Mouse (Mus musculus) c-Kit-positive CD71-negative TER-119-negative erythroid progenitor cells, embryonic 14.5 days (primary cell): ENCODE measurements around the gene Lrrc8d.
"Not testable (repeated sequence)": the region's sequence is repeated elsewhere in the genome, so short reads cannot be mapped to it uniquely, and the experiment has no call there.

ENCODE experiments used
- DNase-seq: peaks from one replicate; pipeline ENCODE4 v3.0.0-alpha.2; 2013; ENCODE audit warnings: low read depth

Lrrc8d gene

DNA sequence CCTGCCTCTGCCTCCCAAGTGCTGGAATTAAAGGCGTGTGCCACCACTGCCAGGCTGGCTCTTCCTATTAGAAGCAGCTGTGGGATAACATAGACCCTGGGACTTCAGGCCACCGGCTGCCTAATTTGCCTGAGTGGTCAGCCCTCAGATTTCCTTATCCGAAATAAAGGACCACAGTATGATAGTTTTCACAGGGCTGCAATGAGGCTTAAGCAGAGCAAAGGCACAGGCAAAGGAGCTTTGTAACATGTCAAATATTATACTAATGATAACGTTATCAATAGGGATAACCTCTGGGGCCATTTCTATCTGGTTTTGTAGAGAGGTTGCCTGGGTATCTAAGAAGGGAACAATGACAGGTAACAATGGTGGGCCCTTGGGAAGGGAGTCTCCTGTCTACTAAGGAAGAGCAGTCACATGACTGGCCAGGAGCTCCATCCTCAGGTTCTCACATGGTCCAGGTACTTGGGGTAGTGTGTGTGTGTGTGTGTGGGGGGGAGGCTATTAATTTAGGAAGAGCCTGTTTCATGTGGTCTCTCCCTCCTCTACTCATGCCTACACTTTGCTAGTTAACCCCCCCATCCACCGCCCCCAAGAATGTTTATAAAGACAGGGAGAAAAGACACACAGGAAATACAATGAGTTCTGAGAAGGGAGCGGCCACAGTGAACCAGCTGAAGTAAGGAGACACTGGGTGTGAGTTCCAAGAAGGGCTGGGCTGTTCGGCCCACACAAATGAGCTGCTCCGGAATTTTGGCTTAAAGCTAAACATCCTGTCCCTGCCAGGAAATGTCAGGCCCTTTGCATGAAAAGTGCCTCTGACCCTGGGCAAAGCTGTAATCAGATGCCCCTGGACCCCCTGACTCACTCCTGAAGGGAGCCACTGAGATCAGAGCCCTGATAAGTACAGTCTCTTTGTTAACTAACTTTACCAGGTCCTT lies 159.3 kb downstream of the Lrrc8d start:
- DNase-seq, result no peak

DNA sequence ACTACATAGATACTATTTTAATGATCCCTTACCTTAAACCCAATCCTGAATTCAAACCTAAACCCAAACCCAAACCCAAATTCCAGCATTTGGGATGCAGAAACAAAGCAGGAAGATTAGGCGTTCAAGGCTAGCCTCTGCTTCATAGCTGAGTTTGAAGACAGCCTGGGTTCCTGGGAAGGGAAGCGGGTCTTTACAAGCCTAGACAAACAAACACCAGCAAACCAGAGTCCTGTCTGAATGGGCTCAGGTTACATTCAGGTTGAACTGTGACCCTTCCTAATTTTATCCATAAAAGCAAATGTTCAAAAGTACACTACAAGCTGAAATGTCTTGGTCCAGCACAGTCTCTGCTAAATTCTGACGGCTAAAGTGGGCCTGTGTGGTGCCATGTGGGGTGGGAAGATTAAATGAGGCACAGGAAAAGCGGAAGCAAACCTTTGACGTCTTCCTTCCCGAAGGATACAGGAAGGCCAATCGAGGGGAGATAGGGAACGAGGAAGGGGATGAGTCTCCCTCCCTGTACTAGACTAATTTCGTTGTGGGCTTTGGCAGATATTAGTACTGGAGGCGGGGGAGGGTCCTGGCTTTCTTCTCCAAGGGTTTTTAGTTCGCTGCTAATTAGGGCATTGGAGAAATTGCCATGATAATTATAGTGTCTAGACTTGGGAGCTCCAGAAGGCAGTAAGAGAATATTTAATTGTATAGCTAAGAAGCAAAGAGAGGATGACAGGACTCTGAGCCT lies 160.1 kb downstream of the Lrrc8d start:
- no peak for DNase-seq

DNA sequence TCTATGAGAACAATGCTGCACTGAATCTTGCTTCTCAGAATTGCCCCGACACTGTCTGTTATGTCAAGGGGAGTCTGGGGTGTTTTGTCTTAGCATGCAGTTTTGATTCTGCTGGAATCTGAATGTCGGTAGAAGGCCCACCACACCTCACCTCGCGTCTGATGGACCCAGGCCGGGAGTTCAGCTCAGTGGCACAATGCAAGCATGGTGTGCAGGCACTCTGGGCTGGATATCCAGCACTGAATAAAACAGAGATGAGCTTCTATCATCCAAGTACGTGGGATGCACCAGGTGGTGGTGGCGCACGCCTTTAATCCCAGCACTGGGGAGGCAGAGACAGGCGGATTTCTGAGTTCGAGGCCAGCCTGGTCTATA lies 160.7 kb downstream of the Lrrc8d start:
- no peak for DNase-seq

DNA sequence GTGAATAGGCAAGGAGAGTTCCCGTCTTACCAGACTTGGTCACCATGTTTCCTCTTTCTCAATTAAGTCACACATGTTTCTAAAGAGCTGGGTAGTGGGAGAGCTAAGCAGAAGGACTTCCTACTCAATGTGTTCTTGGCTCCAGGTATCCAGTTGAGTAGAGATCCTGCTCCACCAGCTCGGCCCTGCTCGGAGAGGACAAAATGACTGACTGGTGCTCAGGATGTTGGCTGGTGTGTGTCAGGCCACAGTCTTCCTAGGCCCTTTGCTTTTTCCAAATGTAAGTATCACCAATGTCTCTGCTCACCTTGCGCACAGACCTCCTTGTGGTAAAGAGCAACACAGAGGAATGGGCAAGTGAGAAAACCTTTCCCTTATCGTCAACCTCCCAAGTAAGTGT lies 161.8 kb downstream of the Lrrc8d start:
- no peak for DNase-seq

DNA sequence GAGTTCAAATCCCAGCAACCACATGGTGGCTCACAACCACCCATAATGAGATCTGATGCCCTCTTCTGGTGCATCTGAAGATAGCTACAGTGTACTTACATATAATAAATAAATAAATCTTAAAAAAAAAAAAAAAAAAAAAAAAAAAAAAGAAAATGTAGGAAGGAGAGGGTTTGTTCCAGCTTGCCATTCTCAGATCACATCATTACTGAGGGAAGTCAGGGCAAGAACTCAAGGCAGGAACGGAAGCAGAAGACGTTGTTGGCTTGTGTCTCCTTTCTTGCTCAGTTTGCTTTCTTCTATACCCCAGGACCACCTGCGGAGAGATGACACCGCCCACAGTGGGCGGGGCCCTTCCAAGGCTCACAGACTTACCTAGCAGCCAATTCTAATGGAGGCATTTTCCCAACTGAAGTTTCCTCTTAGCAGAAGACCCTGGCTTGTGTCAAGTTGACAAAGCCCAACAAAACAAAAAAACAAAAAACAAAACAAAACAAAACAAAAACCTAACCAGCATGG lies 165.4 kb downstream of the Lrrc8d start:
- not testable (repeated sequence) for DNase-seq

DNA sequence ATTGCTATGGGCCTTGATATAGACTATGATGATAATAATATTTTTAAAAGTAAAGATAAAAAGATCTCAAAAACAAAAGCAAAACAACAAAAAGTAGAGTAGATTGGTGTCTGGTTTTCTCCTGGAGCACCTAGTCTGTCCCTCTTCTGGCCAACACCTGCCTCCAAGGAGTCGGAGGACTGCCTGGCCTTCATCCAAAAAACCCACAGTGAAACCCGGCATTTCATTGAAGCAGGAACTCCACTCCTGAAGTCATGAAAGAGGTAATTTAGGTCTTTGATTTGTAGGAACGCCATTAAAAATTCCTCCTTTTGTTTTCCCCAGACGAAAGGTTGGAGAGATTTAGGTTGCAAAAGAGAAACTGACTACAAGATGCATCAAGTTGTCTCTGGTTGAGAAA lies 167.7 kb downstream of the Lrrc8d start:
- DNase-seq, result no peak

DNA sequence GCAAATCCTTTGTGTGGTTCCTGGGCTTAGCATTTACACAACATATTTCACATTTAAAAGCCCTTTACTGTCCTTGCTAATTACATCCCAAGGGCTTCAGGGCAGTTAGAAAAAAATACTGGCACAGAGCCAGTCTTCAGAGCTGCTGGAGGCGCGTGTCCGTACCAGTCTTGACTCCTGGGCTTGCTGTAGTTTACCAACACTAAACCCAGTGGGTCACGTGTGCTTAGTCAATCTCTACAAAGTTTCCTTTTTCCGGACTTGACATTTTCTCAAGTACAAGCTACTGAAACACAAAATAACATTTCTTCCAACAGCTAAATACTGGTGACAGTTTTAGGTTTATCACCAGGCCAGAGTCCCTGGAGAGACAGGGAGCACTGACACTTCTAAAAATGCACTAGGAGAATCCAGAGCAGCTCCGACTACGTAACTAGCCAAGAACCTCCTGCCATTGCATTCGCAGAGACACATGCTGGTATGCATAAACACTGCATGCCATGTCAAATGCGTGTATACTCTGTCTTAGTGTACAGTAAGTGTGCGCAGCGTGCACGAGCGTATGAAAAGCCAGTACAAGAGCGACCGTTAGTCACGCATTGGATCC lies 168.2 kb downstream of the Lrrc8d start:
- no peak for DNase-seq

DNA sequence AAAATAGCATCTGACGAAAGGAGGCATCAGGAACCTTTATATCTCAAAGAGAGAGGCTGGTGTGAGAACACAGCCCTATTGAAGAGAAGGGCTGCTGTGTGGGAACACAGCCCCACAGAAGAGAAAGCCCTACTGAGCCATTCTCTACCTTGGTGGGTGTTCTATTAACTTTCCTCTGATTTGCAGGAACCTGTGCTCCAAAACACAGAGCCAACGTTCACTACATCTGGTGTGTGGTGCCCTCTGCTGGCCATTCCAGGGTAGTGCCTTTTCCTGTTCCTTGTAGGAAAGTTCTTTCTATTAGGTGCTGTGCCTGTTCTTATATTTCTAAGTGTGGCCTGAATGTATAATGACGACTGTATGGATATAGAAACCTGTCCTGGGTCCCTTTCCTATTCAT lies 168.8 kb downstream of the Lrrc8d start:
- peak; percentile 82 for DNase-seq

DNA sequence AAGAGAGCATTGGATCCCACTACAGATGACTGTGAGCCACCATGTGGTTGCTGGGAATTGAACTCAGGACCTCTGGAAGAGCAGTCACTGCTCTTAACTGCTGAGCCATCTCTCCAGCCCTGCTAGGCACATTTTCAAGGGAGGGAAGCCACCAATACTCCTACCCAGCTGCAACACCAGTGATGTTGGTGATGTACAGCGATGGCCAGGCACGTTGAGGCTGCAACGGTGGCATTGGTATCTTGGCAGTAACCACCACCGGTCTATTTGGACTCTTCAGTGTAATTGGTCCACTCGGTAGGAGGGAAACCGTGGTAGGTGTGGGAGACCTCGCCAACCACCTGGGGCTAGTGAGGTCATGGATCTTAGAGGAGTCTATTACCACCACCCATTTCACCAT lies 170.0 kb downstream of the Lrrc8d start:
- DNase-seq, result no peak

DNA sequence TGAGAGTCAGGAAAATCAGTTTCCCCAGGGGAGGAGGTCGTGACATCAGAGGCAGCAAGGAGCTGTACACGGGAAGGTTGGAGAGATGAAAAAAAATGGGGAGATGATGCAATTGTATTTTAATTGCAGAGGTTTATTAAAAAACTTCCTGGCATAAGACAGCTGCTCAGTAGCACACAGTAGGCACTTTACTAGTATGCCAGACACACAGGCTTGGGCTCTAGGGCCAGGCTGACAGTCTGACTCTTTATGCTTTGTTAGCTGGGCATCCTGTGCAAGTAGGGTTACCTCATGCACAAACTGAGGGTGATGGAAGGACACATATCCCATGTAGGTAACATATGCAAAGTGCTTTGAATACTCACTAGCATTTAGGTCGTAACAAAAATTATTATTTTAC lies 171.4 kb downstream of the Lrrc8d start:
- no peak for DNase-seq

DNA sequence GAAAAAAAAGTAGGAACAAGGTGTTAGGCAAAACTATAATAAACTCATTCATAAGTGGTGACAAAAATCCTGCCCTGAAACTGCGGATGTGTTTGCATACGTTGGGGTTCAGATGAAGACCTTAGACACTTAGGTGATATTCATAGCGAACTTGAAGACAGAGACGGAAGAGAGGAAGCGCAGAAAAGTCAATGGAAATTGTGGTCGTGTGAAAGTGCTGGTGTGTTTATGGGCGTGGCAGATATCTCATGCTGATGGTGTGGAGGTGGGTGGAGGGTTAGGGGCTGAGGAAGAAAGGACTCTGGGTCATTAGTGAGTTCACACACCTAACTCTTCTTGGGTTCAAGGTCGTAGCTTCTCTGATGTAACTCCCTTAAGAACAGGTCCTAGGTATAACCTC lies 172.4 kb downstream of the Lrrc8d start:
- DNase-seq, result no peak

DNA sequence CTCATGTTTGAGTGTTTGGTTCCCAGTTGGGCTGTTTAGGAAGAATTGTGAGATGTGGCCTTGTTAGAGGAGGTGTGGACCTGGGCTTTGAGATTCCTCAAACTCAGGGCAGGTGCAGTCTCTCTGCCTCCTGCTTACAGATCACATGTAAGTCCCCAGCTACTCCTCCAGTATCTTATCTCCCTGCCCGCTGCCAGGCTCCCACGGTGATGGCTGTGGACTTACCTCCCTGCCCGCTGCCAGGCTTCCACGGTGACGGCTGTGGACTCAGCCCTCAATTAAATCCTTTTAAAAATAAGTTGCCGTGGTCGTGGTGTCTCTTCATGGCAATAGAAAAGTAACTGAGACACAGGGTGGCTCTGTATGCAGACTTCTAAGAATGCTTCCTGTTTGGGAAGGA lies 173.1 kb downstream of the Lrrc8d start:
- no peak for DNase-seq

DNA sequence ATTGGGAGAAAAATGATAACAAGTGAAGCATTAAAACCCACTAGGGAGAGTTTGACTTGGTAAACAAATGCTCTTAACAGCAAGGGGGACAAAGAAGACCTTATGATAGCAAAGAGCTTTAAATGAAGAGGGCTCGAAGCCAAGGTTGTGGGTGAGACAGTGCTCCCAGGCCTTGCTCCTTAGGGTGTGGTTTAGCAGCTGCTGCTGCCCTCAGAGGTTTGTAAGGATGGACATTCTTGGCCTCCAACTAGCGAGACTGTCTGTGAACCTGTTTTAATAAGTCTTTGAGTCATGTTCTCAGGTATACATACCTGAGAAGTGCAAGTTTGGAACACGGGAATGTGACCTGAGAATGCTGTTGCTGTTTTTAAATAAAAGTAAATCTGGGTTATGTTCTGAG lies 174.0 kb downstream of the Lrrc8d start:
- DNase-seq, result no peak

DNA sequence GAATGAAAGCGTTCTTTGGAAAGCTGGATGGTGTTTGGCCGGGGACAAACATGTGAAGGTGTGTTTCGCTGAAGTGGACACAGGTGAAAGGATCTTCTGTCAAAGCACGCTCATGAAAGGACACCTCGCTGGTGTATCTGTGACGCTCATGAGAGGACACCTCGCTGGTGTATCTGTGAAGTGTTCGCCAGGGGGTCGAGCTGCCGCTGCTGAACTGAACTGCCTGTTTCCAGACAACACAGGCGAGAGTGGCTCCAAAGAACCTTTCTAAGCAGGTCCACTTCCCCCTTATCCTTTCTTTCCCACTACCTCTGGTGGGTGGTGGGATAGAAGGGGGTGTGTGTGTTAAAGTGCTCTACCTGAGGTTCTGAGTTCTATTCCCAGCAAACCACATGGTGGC lies 174.7 kb downstream of the Lrrc8d start:
- DNase-seq, result no peak

DNA sequence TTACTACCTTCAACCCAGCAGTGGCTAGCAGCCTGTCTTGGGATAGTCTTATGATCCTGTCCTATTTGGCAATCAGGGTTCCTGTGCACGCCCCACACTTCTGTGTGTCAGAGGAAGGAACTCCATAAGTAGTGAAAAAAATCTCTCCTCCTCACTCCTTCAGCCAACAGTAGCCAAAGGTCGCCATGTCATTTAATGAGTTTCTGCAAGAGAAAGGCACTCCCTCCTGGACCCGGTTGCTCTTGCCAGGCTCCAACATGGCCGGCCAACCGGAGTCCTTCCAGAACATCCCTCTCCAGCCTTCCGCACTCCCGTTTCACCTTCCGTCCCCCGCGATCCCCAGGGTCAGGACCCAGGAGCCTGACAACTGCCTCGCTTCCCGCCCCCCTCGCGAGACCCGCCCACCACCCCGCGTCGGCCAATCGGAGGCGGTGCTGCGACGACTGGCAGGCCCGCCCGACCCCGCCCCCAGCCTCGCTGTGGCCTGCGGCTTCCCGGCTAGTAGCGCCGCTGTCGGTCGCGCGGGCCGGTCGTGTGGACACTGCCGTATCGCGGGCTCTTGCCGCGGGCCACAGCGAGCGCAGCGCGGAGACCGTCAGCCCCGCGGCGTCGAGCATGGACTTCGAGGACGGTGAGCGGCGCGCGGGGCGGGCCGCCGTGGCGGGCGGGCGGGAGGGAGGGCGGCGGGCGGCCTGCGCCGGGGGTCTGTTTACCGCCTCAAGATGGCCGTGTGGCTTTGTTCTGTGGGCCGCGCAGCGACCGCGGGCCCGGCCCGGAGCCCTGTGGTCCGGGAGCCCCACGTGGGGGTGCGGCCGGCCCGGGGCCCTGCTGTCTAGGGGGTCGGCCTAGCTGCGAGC lies 176.5 kb downstream of the Lrrc8d start, which contains the start of gene Zfp326:
Zfp326 (plus strand) TSS at position 498 of the 857 bp plus-strand sequence.
- DNase-seq, result peak; percentile 83

DNA sequence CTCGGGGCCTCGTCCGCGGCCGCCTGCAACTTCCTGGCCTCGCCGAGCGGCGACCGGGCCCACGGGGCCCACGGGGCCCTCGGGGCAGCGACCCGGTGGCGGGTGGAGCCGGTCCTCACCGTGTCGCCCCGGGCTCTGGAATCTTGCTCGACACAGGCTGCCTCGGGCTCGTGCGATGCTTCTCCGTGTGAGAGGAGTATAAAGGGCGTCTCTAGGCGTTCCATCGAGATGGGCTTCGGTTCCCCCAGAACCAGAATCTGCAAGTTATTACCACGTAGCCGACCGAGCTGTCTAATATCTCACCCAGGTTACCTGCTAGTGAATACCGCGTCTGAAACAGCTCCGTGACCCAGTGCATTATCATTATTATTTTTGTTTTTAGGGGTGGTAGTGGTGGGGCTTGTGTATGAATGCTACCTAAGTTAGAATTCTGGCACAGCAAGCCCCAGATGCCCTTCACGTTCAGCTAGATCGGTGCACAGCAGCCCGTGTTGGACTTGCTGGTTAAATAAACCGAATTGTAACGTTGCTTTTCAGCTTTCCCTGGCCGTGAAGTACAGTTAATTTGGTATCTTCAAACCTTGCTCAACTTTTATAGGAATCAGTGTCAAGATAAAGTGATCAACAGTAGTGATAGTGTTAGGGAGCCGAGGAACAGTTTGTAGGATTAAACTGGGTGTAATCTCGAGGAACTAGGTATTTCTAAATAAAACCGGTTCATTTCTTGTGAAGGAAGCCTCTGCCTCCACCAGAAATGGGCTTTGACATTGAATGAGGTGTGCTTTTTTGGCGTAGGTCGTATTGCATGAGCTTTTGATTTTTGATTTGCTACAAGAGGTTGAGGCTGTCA lies 177.4 kb downstream of the Lrrc8d start:
- DNase-seq, result no peak
